ENCODE assay signal across 7 mouse cellular contexts in genomic region chr2:26329402-26329801, GRCm38 (mm10). TPM values are rescaled to one million over a fixed set of nuclear protein-coding genes. Genes with fewer than 3 reads are reported as not detected.
DNase-seq lines count a peak whose midpoint lies in the region; ATAC-seq and TF ChIP-seq lines count a peak whose summit lies in the region.

No protein-coding gene starts in this region.

- no peak for TF ChIP-seq POLR2A in cortical plate, adult 2 months (IDR thresholded peaks at IDR 0.05; ENCODE audit: extremely low read depth, insufficient read depth, low read length)
- TF ChIP-seq POLR2A in kidney, adult 2 months (IDR thresholded peaks at IDR 0.05; ENCODE audit: low read depth, low read length): no peak

- TF ChIP-seq CTCF in cortical plate, adult 2 months (IDR thresholded peaks at IDR 0.05; ENCODE audit: extremely low read depth, insufficient read depth, low read length): no peak
- no peak for TF ChIP-seq CTCF in kidney, adult 2 months (conservative IDR thresholded peaks at IDR 0.05; ENCODE audit: insufficient read depth, insufficient read length, low read depth, low read length)

- H3K4me2 ChIP-seq in limb, embryonic 15.5 days: no peak overlapping the region
- no peak overlapping the region for H3K4me2 ChIP-seq in heart, embryonic 13.5 days
- no peak overlapping the region for H3K4me2 ChIP-seq in liver, embryonic 13.5 days

- H3K36me3 ChIP-seq in limb, embryonic 15.5 days: peaks cover 77% of the 10 kb centered on the region
- peaks cover 82% of the 10 kb centered on the region for H3K36me3 ChIP-seq in limb, embryonic 10.5 days
- peaks cover 67% of the 10 kb centered on the region for H3K36me3 ChIP-seq in heart, embryonic 13.5 days
- H3K36me3 ChIP-seq in liver, embryonic 13.5 days: 0 out of 2 replicates have a peak, but pooled peaks cover 3% of the 10 kb centered on the region
- H3K36me3 ChIP-seq in kidney, adult 2 months (ENCODE audit: control insufficient read depth, insufficient read depth, low read length): no peaks in the 10 kb centered on the region

- no peaks in the 10 kb centered on the region for H3K4me1 ChIP-seq in limb, embryonic 15.5 days
- H3K4me1 ChIP-seq in limb, embryonic 10.5 days: no peaks in the 10 kb centered on the region
- peaks cover 2% of the 10 kb centered on the region; the same call in 1 of the 2 replicates for H3K4me1 ChIP-seq in cortical plate, adult 2 months (ENCODE audit: control insufficient read depth, insufficient read depth, low read length)
- peaks cover 36% of the 10 kb centered on the region for H3K4me1 ChIP-seq in heart, embryonic 13.5 days
- 0 out of 2 replicates have a peak, but pooled peaks cover 2% of the 10 kb centered on the region for H3K4me1 ChIP-seq in liver, embryonic 13.5 days (replicated peaks)
- no peaks in the 10 kb centered on the region for H3K4me1 ChIP-seq in kidney, adult 2 months (ENCODE audit: control insufficient read depth, insufficient read depth, low read length)

- DNase-seq in limb, embryonic 10.5 days (ENCODE audit: low spot score): no peak
- DNase-seq in liver, embryonic 13.5 days: peak; percentile 28
- DNase-seq in kidney, adult 2 months: no peak
- no peak for DNase-seq in cerebellum, adult 8-10 months

- H3K27me3 ChIP-seq in limb, embryonic 15.5 days: no peaks in the 10 kb centered on the region
- H3K27me3 ChIP-seq in limb, embryonic 10.5 days (ENCODE audit: low read depth, poor library complexity, severe bottlenecking): no peaks in the 10 kb centered on the region
- no peaks in the 10 kb centered on the region for H3K27me3 ChIP-seq in heart, embryonic 13.5 days (replicated peaks)
- H3K27me3 ChIP-seq in liver, embryonic 13.5 days: no peaks in the 10 kb centered on the region
- H3K27me3 ChIP-seq in kidney, adult 2 months (replicated peaks; ENCODE audit: control insufficient read depth, insufficient read depth, low read length): no peaks in the 10 kb centered on the region

- no peaks in the 10 kb centered on the region for H3K9me3 ChIP-seq in limb, embryonic 15.5 days
- H3K9me3 ChIP-seq in limb, embryonic 10.5 days (replicated peaks): no peaks in the 10 kb centered on the region
- no peaks in the 10 kb centered on the region for H3K9me3 ChIP-seq in heart, embryonic 13.5 days
- H3K9me3 ChIP-seq in liver, embryonic 13.5 days (replicated peaks): no peaks in the 10 kb centered on the region

- no peak overlapping the region for H3K9ac ChIP-seq in limb, embryonic 15.5 days
- H3K9ac ChIP-seq in heart, embryonic 13.5 days: no peak overlapping the region
- H3K9ac ChIP-seq in liver, embryonic 13.5 days: no peak overlapping the region

- WGBS in limb, embryonic 15.5 days: 59% methylated on average over 8 of the region's 8 CpGs
- 78% methylated on average over 8 of the region's 8 CpGs for WGBS in limb, embryonic 10.5 days
- WGBS in heart, embryonic 13.5 days: 41% methylated on average over 8 of the region's 8 CpGs
- WGBS in liver, embryonic 13.5 days (ENCODE audit: insufficient replicate concordance): 62% methylated on average over 8 of the region's 8 CpGs
- 69% methylated on average over 8 of the region's 8 CpGs for WGBS in kidney, adult 2 months

- H3K4me3 ChIP-seq in limb, embryonic 15.5 days: no peak overlapping the region
- H3K4me3 ChIP-seq in limb, embryonic 10.5 days: no peak overlapping the region
- no peak overlapping the region for H3K4me3 ChIP-seq in cortical plate, adult 2 months (ENCODE audit: insufficient read depth, low read length)
- no peak overlapping the region for H3K4me3 ChIP-seq in heart, embryonic 13.5 days
- no peak overlapping the region for H3K4me3 ChIP-seq in liver, embryonic 13.5 days (replicated peaks)
- H3K4me3 ChIP-seq in kidney, adult 2 months (ENCODE audit: insufficient read depth, low read depth, low read length): no peak overlapping the region

- H3K27ac ChIP-seq in limb, embryonic 15.5 days: peak overlapping the region; percentile 71; the same call in 1 of the 2 replicates
- no peak overlapping the region for H3K27ac ChIP-seq in limb, embryonic 10.5 days
- peak overlapping the region; percentile 86 for H3K27ac ChIP-seq in cortical plate, adult 2 months (ENCODE audit: insufficient read depth, low read length)
- H3K27ac ChIP-seq in heart, embryonic 13.5 days (replicated peaks): peak overlapping the region; percentile 68
- no peak overlapping the region for H3K27ac ChIP-seq in liver, embryonic 13.5 days
- no peak overlapping the region for H3K27ac ChIP-seq in kidney, adult 2 months (ENCODE audit: insufficient read depth, low read depth, low read length)

- no peak for ATAC-seq in limb, embryonic 15.5 days (ENCODE audit: insufficient number of reproducible peaks, low FRiP score, low TSS enrichment, low read depth)
- ATAC-seq in heart, embryonic 13.5 days (ENCODE audit: extremely low read depth, insufficient number of reproducible peaks, low FRiP score, low TSS enrichment): peak; percentile 44; the same call in 1 of the 2 replicates
- no peak for ATAC-seq in liver, embryonic 13.5 days (ENCODE audit: low read depth)

RNA-seq across cellular contexts. Expression of gene Gpsm1, which starts 14.1 kb away (rescaled TPM):
- polyA plus RNA-seq in limb, embryonic 15.5 days (2015; fragmentation: Nextera tagmentation; extraction: Ambion mirVana): 40.7 and 41.8 TPM in 2 replicates
- polyA plus RNA-seq in limb, embryonic 10.5 days (2016; fragmentation: Nextera tagmentation; extraction: Ambion mirVana): 83.6 and 91.4 TPM in 2 replicates
- polyA plus RNA-seq in cortical plate, adult 2 months (2012; rRNA removed): 45.3 and 49.2 TPM in 2 replicates
- 37.3 TPM in 2 replicates for polyA plus RNA-seq in heart, embryonic 13.5 days (2015; fragmentation: Nextera tagmentation; extraction: Ambion mirVana)
- polyA plus RNA-seq in liver, embryonic 13.5 days (2015; fragmentation: Nextera tagmentation; extraction: Ambion mirVana): 3.4 TPM in 2 replicates
- polyA plus RNA-seq in kidney, adult 2 months (2012; rRNA removed): 9.3 and 13.1 TPM in 2 replicates

RNA-seq across cellular contexts. Expression of gene Dnlz, which starts 22.5 kb away (rescaled TPM):
- 25.4 TPM in 2 replicates for polyA plus RNA-seq in limb, embryonic 15.5 days (2015; fragmentation: Nextera tagmentation; extraction: Ambion mirVana)
- 33.9 and 36.8 TPM in 2 replicates for polyA plus RNA-seq in limb, embryonic 10.5 days (2016; fragmentation: Nextera tagmentation; extraction: Ambion mirVana)
- 37.9 and 38.0 TPM in 2 replicates for polyA plus RNA-seq in cortical plate, adult 2 months (2012; rRNA removed)
- 27.5 and 28.7 TPM in 2 replicates for polyA plus RNA-seq in heart, embryonic 13.5 days (2015; fragmentation: Nextera tagmentation; extraction: Ambion mirVana)
- polyA plus RNA-seq in liver, embryonic 13.5 days (2015; fragmentation: Nextera tagmentation; extraction: Ambion mirVana): 10.0 and 11.2 TPM in 2 replicates
- 26.9 and 28.8 TPM in 2 replicates for polyA plus RNA-seq in kidney, adult 2 months (2012; rRNA removed)

RNA-seq across cellular contexts. Expression of gene Card9, which starts 31.3 kb away (rescaled TPM):
- polyA plus RNA-seq in limb, embryonic 15.5 days (2015; fragmentation: Nextera tagmentation; extraction: Ambion mirVana): 0.83 and 1.1 TPM in 2 replicates
- 0.49 and 0.54 TPM in 2 replicates for polyA plus RNA-seq in limb, embryonic 10.5 days (2016; fragmentation: Nextera tagmentation; extraction: Ambion mirVana)
- polyA plus RNA-seq in cortical plate, adult 2 months (2012; rRNA removed): 5.2 and 5.3 TPM in 2 replicates
- 0.41 and 0.62 TPM in 2 replicates for polyA plus RNA-seq in heart, embryonic 13.5 days (2015; fragmentation: Nextera tagmentation; extraction: Ambion mirVana)
- 1.2 and 1.5 TPM in 2 replicates for polyA plus RNA-seq in liver, embryonic 13.5 days (2015; fragmentation: Nextera tagmentation; extraction: Ambion mirVana)
- polyA plus RNA-seq in kidney, adult 2 months (2012; rRNA removed): 2.1 and 2.5 TPM in 2 replicates

RNA-seq across cellular contexts. Expression of gene Ccdc187, which starts 35.0 kb away (rescaled TPM):
- polyA plus RNA-seq in limb, embryonic 15.5 days (2015; fragmentation: Nextera tagmentation; extraction: Ambion mirVana): 0.05 and 0.06 TPM in 2 replicates
- polyA plus RNA-seq in limb, embryonic 10.5 days (2016; fragmentation: Nextera tagmentation; extraction: Ambion mirVana): 0.01 TPM in 1 of 2 replicates, not detected in the other
- polyA plus RNA-seq in cortical plate, adult 2 months (2012; rRNA removed): 0.85 and 2.2 TPM in 2 replicates
- polyA plus RNA-seq in heart, embryonic 13.5 days (2015; fragmentation: Nextera tagmentation; extraction: Ambion mirVana): 0.10 and 0.24 TPM in 2 replicates
- 0.02 and 0.03 TPM in 2 replicates for polyA plus RNA-seq in liver, embryonic 13.5 days (2015; fragmentation: Nextera tagmentation; extraction: Ambion mirVana)
- polyA plus RNA-seq in kidney, adult 2 months (2012; rRNA removed): 0.02 and 0.12 TPM in 2 replicates

RNA-seq across cellular contexts. Expression of gene Snapc4, which starts 51.1 kb away (rescaled TPM):
- 23.7 and 25.8 TPM in 2 replicates for polyA plus RNA-seq in limb, embryonic 15.5 days (2015; fragmentation: Nextera tagmentation; extraction: Ambion mirVana)
- polyA plus RNA-seq in limb, embryonic 10.5 days (2016; fragmentation: Nextera tagmentation; extraction: Ambion mirVana): 41.4 and 42.1 TPM in 2 replicates
- polyA plus RNA-seq in cortical plate, adult 2 months (2012; rRNA removed): 81.7 and 92.4 TPM in 2 replicates
- 15.7 and 18.9 TPM in 2 replicates for polyA plus RNA-seq in heart, embryonic 13.5 days (2015; fragmentation: Nextera tagmentation; extraction: Ambion mirVana)
- 10.5 and 12.6 TPM in 2 replicates for polyA plus RNA-seq in liver, embryonic 13.5 days (2015; fragmentation: Nextera tagmentation; extraction: Ambion mirVana)
- polyA plus RNA-seq in kidney, adult 2 months (2012; rRNA removed): 21.9 and 25.2 TPM in 2 replicates

Comparison
In these comparisons a context has a peak if more than half of its experiments do, and no peak if none do; other contexts are left out.
1. H3K27ac ChIP-seq: peak in limb, embryonic 15.5 days (single experiment), cortical plate, adult 2 months (single experiment) and heart, embryonic 13.5 days (single experiment); none in limb, embryonic 10.5 days (single experiment), liver, embryonic 13.5 days (single experiment) and kidney, adult 2 months (single experiment).